Mouse (Mus musculus) gastrocnemius, postnatal 14 days (tissue): ENCODE results near the gene Vmn2r8. TPM values are rescaled to one million over a fixed set of nuclear protein-coding genes. Genes with fewer than 3 reads are reported as not detected.

Experiments
- total RNA-seq, 2 experiments: library from RNA; stranded (reverse); gene quantifications; 2 replicates each; pipeline ENCODE4 v1.2.3; 2021

The Vmn2r8 gene
- total RNA-seq, 2 experiments from 2014 or later: not detected

Other genes with a start within 250 kb of the Vmn2r8 start
- 10 to 100 TPM; 14.7 to 15.6 TPM for gene Gak, start 179.1 kb downstream of the Vmn2r8 start, total RNA-seq
- gene Tmem175, start 179.1 kb downstream of the Vmn2r8 start, total RNA-seq: 1 to 10 TPM; 5.5 to 5.6 TPM
- 1 to 10 TPM; 5.8 to 8.8 TPM for gene Idua, start 148.5 kb downstream of the Vmn2r8 start, total RNA-seq
- gene Dgkq, start 139.2 kb downstream of the Vmn2r8 start, total RNA-seq: 1 to 10 TPM; 4.5 to 5.2 TPM
- gene Slc26a1, start 133.3 kb downstream of the Vmn2r8 start, total RNA-seq: not detected
- 10 to 100 TPM; 31.9 to 45.4 TPM for gene Fgfrl1, start 116.5 kb downstream of the Vmn2r8 start, total RNA-seq
- gene Rnf212, start 33.9 kb downstream of the Vmn2r8 start, total RNA-seq: not detected
- not detected for gene Tmed11, start 13.5 kb downstream of the Vmn2r8 start, total RNA-seq
- not detected for gene Vmn2r9, start 43.8 kb upstream of the Vmn2r8 start, total RNA-seq
- not detected for gene Vmn2r10, start 197.7 kb upstream of the Vmn2r8 start, total RNA-seq